Mouse (Mus musculus) testis, postnatal 14 days (tissue): ENCODE measurements at regions not wholly inside any gene's neighbourhood (a gene's known extent, or its start where the extent isn't known, plus 50 kb on each side); places are given as distances from the start of the nearest gene placed in this dataset.
"Not testable (repeated sequence)": the region's sequence is repeated elsewhere in the genome, so short reads cannot be mapped to it uniquely, and the experiment has no call there.

Source experiments
- DNase-seq: peaks from one replicate; pipeline ENCODE4 v3.0.0; 2021; ENCODE audit warnings: low spot score

- no peak for DNase-seq
Observed at GRCm38 (mm10) chr7:113010150-113010549, 56.4 kb downstream of the Rassf10 start.

DNA sequence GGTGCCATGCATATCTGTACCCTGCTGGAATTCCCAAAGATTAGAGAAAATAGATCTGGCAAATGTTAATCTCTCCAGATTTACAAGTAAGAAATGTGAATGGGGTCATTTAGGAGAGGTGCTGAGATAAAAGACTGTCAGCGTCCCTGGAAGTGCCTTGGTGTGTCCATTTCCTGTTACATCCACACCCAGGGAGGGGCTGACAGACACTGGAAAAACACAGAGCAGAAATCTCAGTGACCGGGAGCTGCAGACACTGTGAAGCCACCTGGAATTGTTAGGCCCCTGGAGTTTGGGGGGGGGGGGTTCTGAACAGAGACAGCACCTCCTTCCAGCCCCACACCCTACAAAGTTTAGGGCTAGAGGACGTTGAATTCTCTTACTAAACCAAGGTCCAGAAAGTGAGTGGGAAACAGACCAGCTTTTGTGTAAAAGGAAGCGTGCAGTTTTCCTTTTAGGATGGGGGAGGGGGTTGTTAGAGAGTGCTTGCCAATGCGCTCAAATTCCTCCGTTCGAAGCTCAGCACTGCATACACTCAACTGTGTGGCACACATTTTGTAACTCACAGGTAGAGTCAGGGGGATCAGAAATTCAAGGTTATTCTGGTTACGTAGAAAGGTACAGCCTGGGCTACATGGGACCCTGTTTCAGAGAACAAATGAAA is 63.5 kb downstream of the Rassf10 start:
- no peak for DNase-seq

DNA sequence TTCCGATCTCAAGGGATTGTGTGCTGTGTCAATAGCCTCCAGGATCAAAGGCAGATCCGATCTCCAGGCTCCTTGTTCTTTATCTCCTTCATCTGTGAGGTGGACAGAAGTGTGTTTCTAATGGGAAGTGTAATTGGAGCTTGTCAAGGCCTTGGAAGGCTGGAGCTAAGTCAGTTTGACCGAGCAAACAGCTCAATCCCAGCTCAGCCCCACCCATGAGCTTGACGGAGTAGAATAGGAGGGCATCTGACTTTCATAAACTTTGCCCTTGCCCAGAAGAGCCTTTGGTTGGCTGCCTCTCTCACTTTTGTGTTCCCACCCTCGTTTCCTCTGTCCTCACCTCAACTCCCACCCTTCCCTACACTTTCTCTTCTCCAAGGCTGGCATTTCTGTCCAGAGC is 67.7 kb downstream of the Rassf10 start:
- DNase-seq: no peak

GRCm38 (mm10) chr7:113022516-113022915 is 68.8 kb downstream of the Rassf10 start:
- DNase-seq: no peak

DNA sequence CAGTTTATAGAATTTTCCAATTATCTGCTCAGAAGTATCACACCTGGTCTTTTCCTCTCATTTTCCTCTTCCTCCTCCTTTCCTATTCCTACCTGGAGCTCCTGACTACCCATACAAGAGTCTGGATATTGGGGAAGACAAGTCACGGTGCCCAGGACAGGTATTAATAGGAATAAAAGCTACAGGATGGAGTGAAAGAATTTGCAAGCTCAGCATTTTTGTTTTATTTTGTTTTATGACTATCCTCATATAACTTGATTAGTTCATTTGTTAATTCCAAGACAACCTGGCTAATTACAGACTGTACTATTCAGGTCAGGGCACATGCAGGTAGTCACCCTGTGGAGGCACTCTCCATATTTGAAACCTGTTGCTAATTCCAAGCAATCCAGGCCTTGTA is 72.0 kb downstream of the Rassf10 start:
- no peak for DNase-seq

DNA sequence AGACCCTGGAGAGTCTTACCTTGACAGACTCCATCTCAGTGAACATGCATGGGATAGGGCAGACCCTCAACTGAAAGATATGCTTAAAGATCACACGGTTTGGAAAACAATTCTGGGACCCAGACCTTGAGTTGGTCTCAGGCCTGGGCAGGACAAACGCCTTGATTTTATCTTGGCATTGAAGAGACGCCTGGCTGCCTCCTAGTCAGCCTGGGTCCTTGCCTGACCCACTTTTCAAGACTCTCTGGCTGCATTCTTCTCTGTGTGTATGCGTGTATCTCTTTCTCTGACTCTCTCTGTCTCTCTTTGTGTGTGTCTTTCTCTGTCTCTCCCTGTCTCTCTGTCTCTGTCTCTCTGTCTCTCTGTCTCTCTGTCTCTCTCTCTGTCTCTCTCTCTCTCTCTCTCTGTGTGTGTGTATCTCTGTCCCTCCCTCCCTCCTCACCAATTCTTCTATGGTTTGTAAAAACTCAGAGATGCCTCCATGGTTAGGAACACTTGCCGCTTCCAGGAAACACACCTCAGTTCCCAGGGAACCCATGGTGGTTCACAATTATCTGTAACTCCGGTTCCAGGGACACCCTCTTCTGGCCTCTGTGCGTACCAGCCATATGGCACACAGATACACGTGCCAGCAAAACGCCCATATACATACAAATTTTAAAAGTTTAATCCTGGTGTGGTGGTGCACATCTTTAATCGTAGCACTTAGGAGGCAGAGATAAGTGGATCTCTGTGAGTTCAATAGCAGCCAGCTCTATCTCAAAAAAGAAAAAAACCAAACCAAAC is 72.7 kb downstream of the Rassf10 start:
- DNase-seq: no peak

- DNase-seq: no peak
Observed at GRCm38 (mm10) chr7:113027125-113027801, 73.5 kb downstream of the Rassf10 start.

DNA sequence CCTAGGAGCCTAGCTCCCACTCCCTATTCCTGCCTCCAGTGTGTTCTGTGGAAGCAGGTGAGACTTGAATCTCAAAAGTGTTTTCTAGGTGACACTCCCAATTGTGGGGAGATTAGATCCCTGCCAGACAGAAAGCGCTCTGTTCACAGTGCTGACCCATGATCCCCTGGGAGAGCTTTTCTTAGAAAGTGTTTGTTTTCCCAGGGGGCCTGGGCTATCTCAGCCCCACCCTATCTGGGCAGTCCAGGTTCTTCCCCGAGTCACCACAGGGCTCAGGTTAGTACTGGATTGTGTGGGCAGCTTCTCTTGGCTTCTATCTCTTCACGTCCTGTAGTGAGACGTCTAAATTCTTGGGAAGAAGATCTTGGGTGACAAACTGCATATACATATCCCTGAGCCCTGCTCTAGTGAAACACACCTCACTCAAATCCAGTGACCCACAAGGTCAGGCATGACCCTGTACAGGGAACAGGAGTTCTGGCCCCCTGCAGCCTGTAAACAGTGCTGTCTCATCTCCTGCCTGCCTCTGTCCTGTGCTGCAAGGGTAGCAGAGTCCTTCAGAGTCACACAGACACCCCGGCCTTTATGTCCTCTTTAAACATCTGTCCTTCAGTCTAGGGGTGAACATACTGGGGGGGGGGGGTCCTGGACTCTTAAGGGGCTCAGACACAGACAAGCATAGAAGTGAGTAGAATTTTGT is 76.4 kb downstream of the Rassf10 start:
- no peak for DNase-seq

DNA sequence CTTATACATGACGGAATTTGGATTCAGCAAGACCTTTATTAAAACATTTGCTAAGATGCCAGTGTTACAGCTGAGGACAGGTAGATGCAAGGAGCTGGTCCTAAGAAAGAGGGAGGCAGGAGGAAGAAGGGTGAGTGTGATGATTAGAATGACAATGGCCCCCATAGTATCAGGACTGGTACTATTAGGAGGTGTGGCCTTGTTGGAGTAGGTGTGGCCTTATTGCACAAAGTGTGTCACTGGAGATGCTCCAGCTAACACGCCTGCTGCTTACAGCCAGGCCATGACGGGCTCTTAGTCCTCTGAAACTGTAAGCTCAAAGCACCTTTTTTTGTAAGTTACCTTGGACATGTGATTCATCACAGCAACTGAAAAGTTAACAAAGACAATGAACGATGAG is 82.0 kb downstream of the Rassf10 start:
- DNase-seq: no peak

- no peak for DNase-seq
Observed at GRCm38 (mm10) chr7:113037825-113038613, 84.3 kb downstream of the Rassf10 start.

GRCm38 (mm10) chr7:113038906-113039671 is 85.3 kb downstream of the Rassf10 start:
- DNase-seq: no peak

GRCm38 (mm10) chr7:113045613-113046159 is 91.9 kb downstream of the Rassf10 start:
- DNase-seq: not testable (repeated sequence)

- DNase-seq: no peak
Observed at GRCm38 (mm10) chr7:113046406-113046805, 92.6 kb downstream of the Rassf10 start.

GRCm38 (mm10) chr7:113047583-113047982 is 93.8 kb downstream of the Rassf10 start:
- DNase-seq: no peak

- DNase-seq: peak; percentile 65
Observed at GRCm38 (mm10) chr7:113048097-113048795, 94.5 kb downstream of the Rassf10 start.

DNA sequence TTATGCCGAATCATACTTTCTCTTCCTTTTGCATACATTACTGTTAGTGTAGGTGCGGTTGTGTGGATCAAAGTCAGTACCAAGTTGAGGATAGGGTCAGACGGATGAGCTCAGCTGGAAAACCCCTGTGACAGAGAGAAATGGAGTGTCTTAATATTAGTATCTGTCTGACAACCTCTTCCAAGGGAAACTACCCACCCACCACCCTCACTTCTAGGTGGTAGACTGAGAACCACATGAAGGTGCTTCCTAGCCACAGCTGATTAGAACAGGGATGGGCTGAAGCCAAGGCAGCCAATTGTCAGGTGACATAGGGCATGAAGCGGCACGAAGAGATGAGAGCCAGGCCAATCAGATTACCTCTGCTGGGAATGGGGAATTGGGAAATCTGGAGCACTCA is 95.7 kb downstream of the Rassf10 start:
- DNase-seq: no peak

DNA sequence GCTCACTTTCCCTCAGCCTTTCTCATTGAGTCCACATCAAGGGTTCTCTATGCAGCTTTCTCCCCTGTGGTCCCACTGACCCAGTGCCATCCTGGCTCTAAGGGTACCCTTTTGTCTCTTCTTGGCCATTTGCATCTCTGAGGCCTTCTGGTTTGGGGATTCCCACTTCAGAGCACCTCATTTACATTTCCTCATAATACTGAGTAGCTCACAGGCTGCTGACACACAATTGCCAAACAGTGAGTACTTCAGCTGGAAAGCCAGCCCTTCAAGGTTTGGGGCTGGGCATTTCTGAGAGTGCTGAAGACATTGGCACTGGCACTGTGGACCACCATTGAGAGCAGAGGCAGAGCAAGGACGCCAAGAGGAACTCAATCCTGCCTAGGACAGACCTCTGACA is 99.2 kb downstream of the Rassf10 start:
- no peak for DNase-seq

DNA sequence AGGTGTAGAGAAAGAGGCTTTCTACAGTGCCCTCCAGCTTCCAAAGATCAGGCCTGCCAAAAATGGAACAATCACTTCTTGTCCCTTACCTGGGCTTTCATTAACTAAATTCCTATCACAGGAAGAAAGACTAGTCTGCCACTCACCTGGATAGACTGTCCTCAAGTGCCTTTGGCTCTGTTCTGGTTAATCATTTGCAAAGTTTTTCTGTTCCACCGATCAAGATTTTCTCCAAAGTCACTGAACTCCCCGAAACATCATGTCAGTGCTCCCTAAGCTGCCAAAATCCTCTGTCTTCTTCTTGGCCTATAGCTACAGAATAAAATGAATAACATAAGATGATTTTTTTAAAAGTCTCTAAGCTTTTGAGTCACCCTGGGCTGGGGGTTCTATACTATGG is 102.7 kb downstream of the Rassf10 start:
- DNase-seq: no peak

DNA sequence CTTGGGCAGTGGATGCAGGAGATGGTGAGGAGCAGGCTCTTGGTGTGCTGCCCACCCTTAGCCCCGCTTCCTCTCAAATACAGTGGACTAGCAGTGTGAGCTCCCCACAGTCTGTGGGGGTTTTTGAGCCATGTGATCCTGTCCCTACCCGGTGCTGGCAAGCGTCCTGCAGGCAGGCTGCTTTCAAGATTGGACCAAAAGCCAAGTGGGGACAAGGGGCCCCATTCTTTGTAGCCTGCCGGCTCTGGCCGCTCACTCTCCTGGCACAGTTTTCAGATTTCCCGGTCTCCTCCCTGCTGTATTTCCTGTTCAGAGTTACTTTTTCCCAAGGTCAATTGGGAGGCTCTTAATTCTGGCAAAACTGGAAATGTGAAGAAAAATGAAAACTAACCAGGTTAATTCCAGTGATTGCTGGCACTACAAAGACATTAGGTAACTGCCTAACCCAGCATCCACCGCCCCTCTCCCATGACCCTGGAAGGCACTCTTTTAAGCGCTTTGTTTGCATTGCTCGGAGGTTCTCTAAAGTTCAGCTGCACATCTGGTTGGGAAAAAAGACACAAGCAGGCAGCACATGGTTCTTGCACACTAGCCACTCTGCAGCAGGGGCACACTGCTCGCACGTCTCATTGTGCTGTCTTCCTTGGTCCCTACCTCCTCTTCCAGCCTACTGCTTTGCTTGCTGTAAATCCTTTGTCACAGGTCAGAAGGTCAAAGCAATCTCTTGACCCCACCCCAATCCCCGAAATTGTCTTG is 105.6 kb downstream of the Rassf10 start:
- peak; percentile 44 for DNase-seq
